Mouse (Mus musculus) stomach, postnatal 0 days (tissue): ENCODE measurements around the gene Gad1.

Experiments
- CTCF ChIP-seq: IDR thresholded peaks from 2 replicates; pipeline ENCODE4 v1.5.1; 2016; ENCODE audit warnings: antibody characterized with exemption, low read depth, mild to moderate bottlenecking, moderate library complexity
- EP300 ChIP-seq: optimal IDR thresholded peaks from 2 replicates; pipeline ENCODE3; 2016; ENCODE audit warnings: antibody characterized with exemption

- TF ChIP-seq CTCF (no peak), EP300 (no peak)
These were observed 9.2 kb downstream of the Gad1 start for GRCm38 (mm10) chr2:70562011-70562491.
